In the genomic region with DNA sequence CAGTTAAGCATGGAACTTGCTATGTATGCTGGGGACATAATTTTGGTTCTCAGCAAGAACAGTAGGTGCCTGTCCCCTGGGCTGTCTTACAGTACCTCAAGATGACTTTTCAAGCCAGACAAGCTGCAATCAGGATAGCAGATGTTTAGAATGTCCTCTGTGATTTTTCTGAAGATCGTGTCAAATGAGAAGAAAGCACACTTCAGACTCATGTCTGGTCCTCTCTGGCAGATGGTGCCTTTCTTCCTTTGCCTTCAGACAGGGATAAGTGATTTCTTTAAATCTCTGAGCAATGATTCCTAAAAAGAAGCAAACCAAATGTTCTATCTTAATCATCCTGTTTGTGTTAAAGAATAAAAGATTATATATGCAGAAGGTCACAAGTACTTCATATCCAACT, we compare ENCODE assay signal across 19 mouse cellular contexts. TPM values are rescaled to one million over a fixed set of nuclear protein-coding genes. Genes with fewer than 3 reads are reported as not detected.
DNase-seq lines count a peak whose midpoint lies in the region; ATAC-seq and TF ChIP-seq lines count a peak whose summit lies in the region.
"Had no signal": no experiment of that assay in that cellular context is flagged by ENCODE, and none has a peak within 500 bp of the region (broad histone marks: within the 10 kb centered on the region; RNA-seq: fewer than 3 reads in every experiment).

No protein-coding gene starts in this region.

- no peak overlapping the region for H3K27ac ChIP-seq in hindbrain, embryonic 14.5 days
- no peak overlapping the region for H3K27ac ChIP-seq in hindbrain, embryonic 10.5 days
- H3K27ac ChIP-seq in testis, adult 2 months (ENCODE audit: control insufficient read depth, insufficient read depth, low read depth, low read length), result peak overlapping the region; percentile 94
- H3K27ac ChIP-seq: embryonic facial prominence, embryonic 13.5 days; embryonic facial prominence, embryonic 15.5 days; forebrain, embryonic 10.5 days; forebrain, embryonic 12.5 days had no signal

- no peaks in the 10 kb centered on the region for H3K9me3 ChIP-seq in hindbrain, embryonic 14.5 days (ENCODE audit: control insufficient read depth, low read length)
- no peaks in the 10 kb centered on the region for H3K9me3 ChIP-seq in hindbrain, embryonic 10.5 days
- H3K9me3 ChIP-seq: embryonic facial prominence, embryonic 13.5 days; embryonic facial prominence, embryonic 15.5 days; forebrain, embryonic 10.5 days; forebrain, embryonic 12.5 days had no signal

- TF ChIP-seq POLR2A in testis, adult 2 months (IDR thresholded peaks at IDR 0.05; ENCODE audit: control insufficient read depth, low read depth, low read length), result no peak

- no peak overlapping the region for H3K4me2 ChIP-seq in hindbrain, embryonic 14.5 days (replicated peaks)
- H3K4me2 ChIP-seq: embryonic facial prominence, embryonic 13.5 days; embryonic facial prominence, embryonic 15.5 days; forebrain, embryonic 12.5 days had no signal

- no peak for DNase-seq in frontal cortex, postnatal 25 days (ENCODE audit: low spot score in 2 of 2)
- DNase-seq in hindbrain, embryonic 14.5 days (ENCODE audit: low spot score), result peak; percentile 21
- DNase-seq in hindbrain, embryonic 10.5 days (ENCODE audit: low spot score), result no peak
- no peak for DNase-seq in testis, postnatal 14 days (ENCODE audit: low spot score)
- DNase-seq: adrenal gland, adult 8-10 months had no signal

- H3K4me1 ChIP-seq in hindbrain, embryonic 14.5 days (replicated peaks; ENCODE audit: control insufficient read depth, insufficient read depth, low read length), result no peaks in the 10 kb centered on the region
- no peaks in the 10 kb centered on the region for H3K4me1 ChIP-seq in hindbrain, embryonic 10.5 days (replicated peaks)
- H3K4me1 ChIP-seq in testis, adult 2 months (ENCODE audit: control insufficient read depth, insufficient read depth, low read length), result peaks cover 3% of the 10 kb centered on the region; the same call in 1 of the 2 replicates
- H3K4me1 ChIP-seq: embryonic facial prominence, embryonic 13.5 days; embryonic facial prominence, embryonic 15.5 days; forebrain, embryonic 10.5 days; forebrain, embryonic 12.5 days had no signal

- ATAC-seq in frontal cortex, adult (ENCODE audit: low TSS enrichment), result peak; percentile 66
- no peak for ATAC-seq in hindbrain, embryonic 14.5 days (ENCODE audit: low FRiP score)
- ATAC-seq: activated CD4-positive, CD25-positive, alpha-beta regulatory T cell, adult 4 months; CD4-positive, CD25-positive, alpha-beta regulatory T cell, adult 4 months; forebrain, embryonic 14.5 days; forebrain, embryonic 16.5 days; Patski had no signal

- H3K36me3 ChIP-seq in hindbrain, embryonic 14.5 days (replicated peaks; ENCODE audit: control insufficient read depth, insufficient read depth), result no peaks in the 10 kb centered on the region
- no peaks in the 10 kb centered on the region for H3K36me3 ChIP-seq in hindbrain, embryonic 10.5 days
- no peaks in the 10 kb centered on the region; the same call in 1 of the 2 replicates for H3K36me3 ChIP-seq in testis, adult 2 months (ENCODE audit: control insufficient read depth, insufficient read depth, low read length)
- H3K36me3 ChIP-seq: embryonic facial prominence, embryonic 13.5 days; embryonic facial prominence, embryonic 15.5 days; forebrain, embryonic 10.5 days; forebrain, embryonic 12.5 days; G1E had no signal

- WGBS in hindbrain, embryonic 14.5 days, result 73% methylated on average over 1 of the region's 1 CpGs
- WGBS in hindbrain, embryonic 10.5 days, result 81% methylated on average over 1 of the region's 1 CpGs

- no peak overlapping the region for H3K9ac ChIP-seq in hindbrain, embryonic 14.5 days
- H3K9ac ChIP-seq: embryonic facial prominence, embryonic 13.5 days; embryonic facial prominence, embryonic 15.5 days; forebrain, embryonic 12.5 days had no signal

- H3K27me3 ChIP-seq in hindbrain, embryonic 14.5 days (ENCODE audit: control insufficient read depth, insufficient read depth, low read length), result no peaks in the 10 kb centered on the region
- H3K27me3 ChIP-seq in hindbrain, embryonic 10.5 days (ENCODE audit: insufficient read depth, poor library complexity, severe bottlenecking), result no peaks in the 10 kb centered on the region
- H3K27me3 ChIP-seq in testis, adult 2 months (ENCODE audit: control insufficient read depth, insufficient read depth, low read length), result no peaks in the 10 kb centered on the region
- H3K27me3 ChIP-seq: CH12.LX; embryonic facial prominence, embryonic 13.5 days; embryonic facial prominence, embryonic 15.5 days; forebrain, embryonic 12.5 days; Patski had no signal

- no peak for TF ChIP-seq CTCF in testis, adult 2 months (IDR thresholded peaks at IDR 0.05; ENCODE audit: control insufficient read depth, insufficient read depth, insufficient replicate concordance, low read depth, low read length)

- H3K4me3 ChIP-seq in hindbrain, embryonic 14.5 days (replicated peaks; ENCODE audit: low read length), result no peak overlapping the region
- no peak overlapping the region for H3K4me3 ChIP-seq in hindbrain, embryonic 10.5 days
- H3K4me3 ChIP-seq in testis, adult 2 months (ENCODE audit: control insufficient read depth, low read depth, low read length), result peak overlapping the region; percentile 85
- H3K4me3 ChIP-seq: embryonic facial prominence, embryonic 13.5 days; embryonic facial prominence, embryonic 15.5 days; erythroblast, embryonic 14.5 days; forebrain, embryonic 10.5 days; forebrain, embryonic 12.5 days had no signal

RNA-seq across cellular contexts. Expression of gene Zfp37, which starts 0.7 kb away (rescaled TPM):
- polyA plus RNA-seq in hindbrain, embryonic 14.5 days (2014; fragmentation: Nextera tagmentation; extraction: Ambion mirVana), result 32.7 and 33.3 TPM in 2 replicates
- polyA plus RNA-seq in hindbrain, embryonic 10.5 days (2016; fragmentation: Nextera tagmentation; extraction: Ambion mirVana), result 19.9 and 20.8 TPM in 2 replicates
- polyA plus RNA-seq in testis, adult 2 months (2012; rRNA removed), result 43.6 and 59.1 TPM in 2 replicates
- polyA plus RNA-seq: activated CD4-positive, CD25-positive, alpha-beta regulatory T cell, adult 4 months; erythroblast, embryonic 14.5 days; G1E had no signal

RNA-seq across cellular contexts. Expression of gene Slc31a2, which starts 32.2 kb away (rescaled TPM):
- polyA plus RNA-seq in hindbrain, embryonic 14.5 days (2014; fragmentation: Nextera tagmentation; extraction: Ambion mirVana), result 12.6 and 14.4 TPM in 2 replicates
- polyA plus RNA-seq in hindbrain, embryonic 10.5 days (2016; fragmentation: Nextera tagmentation; extraction: Ambion mirVana), result 15.1 and 15.4 TPM in 2 replicates
- 35.2 and 35.6 TPM in 2 replicates for polyA plus RNA-seq in testis, adult 2 months (2012; rRNA removed)
- polyA plus RNA-seq: erythroblast, embryonic 14.5 days had no signal
